Mouse (Mus musculus): ENCODE results near the gene Prf1. TPM values are rescaled to one million over a fixed set of nuclear protein-coding genes. Genes with fewer than 3 reads are reported as not detected.

The Prf1 gene
- polyA plus RNA-seq, 1 experiment from 2014 or later: 0.08 TPM

DNA sequence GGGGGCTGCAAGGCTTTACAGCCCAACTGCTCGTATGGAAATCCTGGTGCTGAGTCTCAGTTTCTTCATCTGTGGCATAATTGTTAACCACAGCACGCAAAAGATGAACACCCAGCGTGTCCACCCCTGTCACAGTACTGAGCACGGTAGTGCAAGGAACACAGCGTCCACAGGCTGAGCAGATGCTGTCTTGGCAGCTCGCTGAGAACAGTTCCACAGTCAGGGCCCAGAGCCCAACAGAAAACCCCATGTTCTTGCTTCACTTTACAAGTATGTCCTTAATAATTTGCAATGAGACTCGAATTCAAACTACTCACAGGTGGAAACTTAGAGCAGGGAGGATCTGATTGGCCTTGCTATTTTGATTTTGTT, 23.8 kb upstream of the Prf1 start:
- TF ChIP-seq CTCF (IDR thresholded peaks at IDR 0.05) (no peak), EP300 (IDR thresholded peaks at IDR 0.05) (no peak)
- H3K36me3 ChIP-seq (ENCODE audit: insufficient read depth, low read length): no peaks in the 10 kb centered on the region
- H3K4me2 ChIP-seq (replicated peaks; ENCODE audit: low read depth, low read length): peak overlapping the region; percentile 90
- WGBS: 47% methylated on average over 7 of the region's 7 CpGs
- H3K27me3 ChIP-seq (replicated peaks; ENCODE audit: insufficient read depth, low read length): 0 out of 2 replicates have a peak, but pooled peaks cover 5% of the 10 kb centered on the region
- H3K4me1 ChIP-seq (ENCODE audit: insufficient read depth, low read depth, low read length): no peaks in the 10 kb centered on the region
- peak overlapping the region; percentile 72; the same call in 1 of the 2 replicates for H3K27ac ChIP-seq (ENCODE audit: low read length)
- ATAC-seq (peak; percentile 58), DNase-seq (ENCODE audit: low spot score) (peak; percentile 51)
- 0 out of 2 replicates have a peak overlapping the region, but pooled peaks have one; percentile 45 for H3K4me3 ChIP-seq (ENCODE audit: low read depth, low read length)
- peak overlapping the region; percentile 50; the same call in 1 of the 2 replicates for H3K9ac ChIP-seq (replicated peaks; ENCODE audit: low read depth)
- H3K9me3 ChIP-seq (ENCODE audit: low read length): no peaks in the 10 kb centered on the region

DNA sequence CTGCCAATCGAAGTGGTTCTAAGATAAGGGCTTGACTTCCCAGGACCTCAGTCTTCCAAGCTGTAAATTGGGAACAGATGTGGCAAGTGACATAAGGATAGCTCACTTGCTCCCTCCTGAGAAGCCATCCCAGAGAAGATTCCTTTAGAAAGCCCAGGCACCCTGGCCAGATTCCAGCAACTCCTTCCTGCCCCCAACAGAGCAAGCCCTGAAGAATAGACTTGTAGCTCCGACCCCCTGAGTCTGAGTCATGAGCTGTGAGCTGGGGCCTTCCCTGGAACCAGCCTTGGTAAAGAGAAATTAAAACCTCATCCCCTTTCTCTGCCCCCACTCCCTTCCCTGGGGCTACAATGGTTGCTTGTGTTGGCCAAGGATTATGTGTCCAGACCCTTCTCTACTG, 23.1 kb upstream of the Prf1 start:
- no peak for ATAC-seq
- 45% methylated on average over 2 of the region's 2 CpGs for WGBS
- TF ChIP-seq EP300 (IDR thresholded peaks at IDR 0.05): no peak

DNA sequence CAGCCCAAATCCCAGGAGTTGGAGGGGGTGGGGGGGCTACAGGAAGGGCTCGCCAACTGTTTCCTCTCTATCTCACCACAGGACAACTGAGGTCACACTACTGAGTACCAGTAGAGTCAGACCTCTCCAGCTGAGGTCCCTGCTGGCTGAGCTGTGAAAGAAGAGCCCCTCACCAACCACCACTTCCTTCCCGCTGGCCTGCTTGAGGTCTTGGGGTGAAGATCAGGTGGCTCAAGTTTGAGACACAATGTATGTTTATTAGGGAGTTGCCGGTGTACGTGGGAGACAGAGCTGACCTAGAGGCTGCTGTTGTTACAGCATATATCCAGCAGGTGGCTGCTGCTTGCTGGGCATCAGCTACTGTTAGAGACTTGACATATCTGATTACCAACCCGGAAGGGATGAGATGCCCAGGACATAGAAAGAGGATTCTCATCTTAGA, 21.9 kb upstream of the Prf1 start:
- H3K9ac ChIP-seq (replicated peaks; ENCODE audit: low read depth): no peak overlapping the region

More for the DNA sequence above, 23.1 kb upstream of the Prf1 start:
- 0 out of 2 replicates have a peak, but pooled peaks cover 5% of the 10 kb centered on the region for H3K27me3 ChIP-seq (replicated peaks; ENCODE audit: insufficient read depth, low read length)
- no peak overlapping the region for H3K4me2 ChIP-seq (replicated peaks; ENCODE audit: low read depth, low read length)
- no peak overlapping the region for H3K9ac ChIP-seq (replicated peaks; ENCODE audit: low read depth)
- H3K4me1 ChIP-seq (ENCODE audit: insufficient read depth, low read depth, low read length): no peaks in the 10 kb centered on the region
- H3K27ac ChIP-seq (ENCODE audit: low read length): no peak overlapping the region
- DNase-seq (ENCODE audit: low spot score): peak; percentile 8
- no peaks in the 10 kb centered on the region for H3K36me3 ChIP-seq (ENCODE audit: insufficient read depth, low read length)
- H3K9me3 ChIP-seq (ENCODE audit: low read length): no peaks in the 10 kb centered on the region
- H3K4me3 ChIP-seq (ENCODE audit: low read depth, low read length): no peak overlapping the region

DNA sequence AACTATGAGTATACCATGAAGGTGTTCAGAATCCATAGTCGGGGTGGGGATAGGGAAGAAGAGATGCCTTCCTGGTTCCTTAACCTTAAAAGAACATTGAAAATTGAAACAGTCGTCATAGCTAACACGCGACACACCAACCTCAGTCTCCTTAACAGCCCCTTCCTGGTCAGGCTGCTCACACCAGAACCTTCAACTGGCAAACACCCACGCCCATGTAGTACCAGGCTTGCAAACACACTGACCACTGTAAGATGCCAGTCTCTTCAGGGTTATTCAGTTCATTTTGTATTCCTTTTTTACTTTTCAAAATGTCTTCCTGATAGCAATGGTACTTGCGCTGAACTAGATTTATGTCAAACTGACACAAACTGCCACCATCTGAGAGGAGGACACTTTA, 20.6 kb upstream of the Prf1 start:
- 0 out of 2 replicates have a peak, but pooled peaks cover 3% of the 10 kb centered on the region for H3K27me3 ChIP-seq (replicated peaks; ENCODE audit: insufficient read depth, low read length)
- H3K9ac ChIP-seq (replicated peaks; ENCODE audit: low read depth): no peak overlapping the region
- TF ChIP-seq CTCF (IDR thresholded peaks at IDR 0.05) (no peak), EP300 (IDR thresholded peaks at IDR 0.05) (no peak)
- H3K36me3 ChIP-seq (ENCODE audit: insufficient read depth, low read length): no peaks in the 10 kb centered on the region
- no peak overlapping the region for H3K4me2 ChIP-seq (replicated peaks; ENCODE audit: low read depth, low read length)
- ATAC-seq (no peak), DNase-seq (ENCODE audit: low spot score) (no peak)
- 91% methylated on average over 6 of the region's 6 CpGs for WGBS
- no peaks in the 10 kb centered on the region for H3K9me3 ChIP-seq (ENCODE audit: low read length)
- H3K27ac ChIP-seq (ENCODE audit: low read length): no peak overlapping the region
- no peaks in the 10 kb centered on the region for H3K4me1 ChIP-seq (ENCODE audit: insufficient read depth, low read depth, low read length)
- H3K4me3 ChIP-seq (ENCODE audit: low read depth, low read length): no peak overlapping the region

More for the DNA sequence above, 21.9 kb upstream of the Prf1 start:
- TF ChIP-seq EP300 (IDR thresholded peaks at IDR 0.05) (no peak), CTCF (IDR thresholded peaks at IDR 0.05) (peak; percentile 89)
- 2% methylated on average over 5 of the region's 5 CpGs for WGBS
- H3K27ac ChIP-seq (ENCODE audit: low read length): no peak overlapping the region
- H3K4me2 ChIP-seq (replicated peaks; ENCODE audit: low read depth, low read length): no peak overlapping the region
- 0 out of 2 replicates have a peak, but pooled peaks cover 5% of the 10 kb centered on the region for H3K27me3 ChIP-seq (replicated peaks; ENCODE audit: insufficient read depth, low read length)
- H3K4me1 ChIP-seq (ENCODE audit: insufficient read depth, low read depth, low read length): no peaks in the 10 kb centered on the region
- ATAC-seq (peak; percentile 16; the same call in 1 of the 2 replicates), DNase-seq (ENCODE audit: low spot score) (peak; percentile 75)
- no peaks in the 10 kb centered on the region for H3K9me3 ChIP-seq (ENCODE audit: low read length)
- no peaks in the 10 kb centered on the region for H3K36me3 ChIP-seq (ENCODE audit: insufficient read depth, low read length)
- no peak overlapping the region for H3K4me3 ChIP-seq (ENCODE audit: low read depth, low read length)

DNA sequence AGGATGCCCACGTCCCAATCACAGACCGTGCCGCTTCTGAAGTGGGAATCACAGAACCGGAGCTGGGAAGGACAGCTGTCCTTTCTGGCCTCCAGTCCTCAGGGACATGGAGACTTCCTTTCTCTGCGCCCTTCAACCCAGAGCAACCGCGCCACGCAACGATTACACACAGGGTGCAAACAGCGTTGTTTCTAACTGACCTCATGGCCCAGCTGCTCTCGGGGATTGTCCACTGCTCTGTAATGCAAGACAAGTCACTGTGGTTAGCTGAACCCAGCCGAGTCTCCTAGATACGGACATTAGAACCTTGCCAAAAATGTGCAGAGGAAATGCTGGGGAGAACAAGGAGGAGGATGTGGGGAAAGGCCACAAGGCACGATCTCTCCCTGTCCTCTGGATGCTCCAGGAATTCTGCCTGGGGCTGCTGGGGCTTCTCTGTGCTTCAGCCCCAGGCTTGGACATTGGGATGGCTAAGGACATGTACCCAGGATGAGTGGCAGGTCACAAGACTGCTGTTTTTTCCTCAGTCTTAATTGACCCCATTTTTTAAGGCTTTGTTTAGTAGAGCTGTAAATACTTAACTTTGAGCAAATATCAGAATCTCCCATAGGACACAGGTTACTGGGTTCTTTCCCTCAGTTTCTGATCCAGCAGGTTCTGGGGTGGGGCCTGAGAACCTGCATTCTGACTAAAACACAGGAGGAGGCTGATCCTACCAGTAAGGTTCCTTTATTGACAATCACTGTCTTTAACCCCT, 19.5 kb upstream of the Prf1 start:
- 0 out of 2 replicates have a peak overlapping the region, but pooled peaks have one; percentile 2 for H3K27ac ChIP-seq (ENCODE audit: low read length)
- no peak overlapping the region for H3K9ac ChIP-seq (replicated peaks; ENCODE audit: low read depth)
- peak; percentile 46 for ATAC-seq
- no peak overlapping the region for H3K4me3 ChIP-seq (ENCODE audit: low read depth, low read length)
- TF ChIP-seq CTCF (IDR thresholded peaks at IDR 0.05) (no peak), EP300 (IDR thresholded peaks at IDR 0.05) (no peak)
- no peaks in the 10 kb centered on the region for H3K36me3 ChIP-seq (ENCODE audit: insufficient read depth, low read length)
- WGBS: 51% methylated on average over 14 of the region's 14 CpGs
- no peak overlapping the region for H3K4me2 ChIP-seq (replicated peaks; ENCODE audit: low read depth, low read length)
- no peaks in the 10 kb centered on the region for H3K4me1 ChIP-seq (ENCODE audit: insufficient read depth, low read depth, low read length)
- no peaks in the 10 kb centered on the region for H3K9me3 ChIP-seq (ENCODE audit: low read length)
- H3K27me3 ChIP-seq (replicated peaks; ENCODE audit: insufficient read depth, low read length): no peaks in the 10 kb centered on the region
- DNase-seq (ENCODE audit: low spot score): peak; percentile 70

DNA sequence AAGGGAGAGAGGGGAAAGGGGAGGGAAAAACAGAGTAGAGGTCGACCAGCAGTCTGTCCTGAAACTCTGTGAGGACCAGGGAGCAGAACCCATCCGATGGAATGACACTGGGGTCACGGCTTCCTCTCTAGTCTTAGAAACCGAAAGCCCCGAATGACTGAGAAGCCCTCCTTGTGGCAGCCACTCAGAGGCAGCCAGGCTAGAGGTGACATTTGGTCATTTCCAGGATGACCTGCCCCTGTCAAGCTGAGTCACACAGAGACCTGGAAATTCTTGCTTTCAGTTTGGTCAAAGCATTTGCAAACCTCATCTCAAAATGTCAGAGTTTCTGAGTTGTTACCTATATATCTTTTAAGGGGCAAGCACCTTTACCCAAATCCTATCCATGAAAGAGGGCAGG, 16.5 kb upstream of the Prf1 start:
- no peak overlapping the region for H3K4me3 ChIP-seq (ENCODE audit: low read depth, low read length)
- no peak for ATAC-seq
- 66% methylated on average over 5 of the region's 5 CpGs for WGBS

More for the DNA sequence above, 16.5 kb upstream of the Prf1 start:
- Histone ChIP-seq H3K9ac (replicated peaks; ENCODE audit: low read depth) (no peak overlapping the region), H3K4me1 (ENCODE audit: insufficient read depth, low read depth, low read length) (no peaks in the 10 kb centered on the region), H3K9me3 (ENCODE audit: low read length) (no peaks in the 10 kb centered on the region), H3K36me3 (ENCODE audit: insufficient read depth, low read length) (no peaks in the 10 kb centered on the region), H3K4me2 (replicated peaks; ENCODE audit: low read depth, low read length) (no peak overlapping the region), H3K27me3 (replicated peaks; ENCODE audit: insufficient read depth, low read length) (no peaks in the 10 kb centered on the region), H3K27ac (ENCODE audit: low read length) (no peak overlapping the region)
- TF ChIP-seq CTCF (IDR thresholded peaks at IDR 0.05) (no peak), EP300 (IDR thresholded peaks at IDR 0.05) (no peak)
- DNase-seq (ENCODE audit: low spot score): no peak

Measured in lung, postnatal 0 days (tissue).